Mouse (Mus musculus) embryo, embryonic 9.5 days (tissue): ENCODE data around the gene Cacnb1.

Experiments used
- DNase-seq: peaks from one replicate; pipeline ENCODE4 v3.0.0-alpha.2; 2017; ENCODE audit errors: extremely low spot score

Gene Cacnb1

DNA sequence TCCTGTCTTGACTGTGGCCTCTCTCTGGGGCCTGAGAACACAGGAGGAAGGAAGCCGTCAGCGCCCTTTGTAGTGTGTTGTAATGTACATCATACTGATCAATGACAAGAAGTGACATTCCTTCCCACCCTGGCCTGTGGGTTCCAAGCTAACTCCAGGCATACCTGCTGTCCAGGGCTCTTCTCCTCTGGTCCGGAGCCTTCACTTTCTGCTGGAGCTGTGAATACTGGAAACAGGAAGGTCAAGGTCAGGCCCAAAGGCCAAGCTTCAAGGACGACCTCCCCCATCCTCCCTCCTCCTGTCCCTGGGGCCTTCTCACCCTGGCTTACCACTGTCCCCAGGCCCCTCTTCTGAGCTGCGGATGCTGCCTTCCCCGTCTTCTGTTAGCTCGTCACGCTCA is 18.1 kb upstream of the Cacnb1 start:
- DNase-seq, result no peak

DNA sequence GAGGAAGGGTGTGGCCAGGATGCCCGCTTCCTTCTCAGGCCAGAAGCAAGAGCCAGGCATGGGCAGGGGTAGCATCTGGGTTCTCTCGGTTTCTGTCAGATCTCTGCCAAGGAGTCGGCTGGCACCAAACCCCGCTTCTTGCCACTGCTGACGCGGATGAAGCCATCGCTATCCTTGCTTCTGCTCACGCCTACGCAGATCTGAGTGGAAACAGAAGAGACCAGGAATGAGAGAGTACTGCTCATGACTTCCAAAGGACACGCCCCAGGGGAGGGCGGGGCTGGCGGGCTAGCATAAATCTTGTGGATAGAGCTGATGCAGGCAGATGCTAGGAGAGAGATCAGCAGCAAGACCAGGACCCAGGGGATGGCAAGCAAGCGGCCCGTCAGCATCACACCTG is 15.0 kb upstream of the Cacnb1 start:
- DNase-seq, result no peak

DNA sequence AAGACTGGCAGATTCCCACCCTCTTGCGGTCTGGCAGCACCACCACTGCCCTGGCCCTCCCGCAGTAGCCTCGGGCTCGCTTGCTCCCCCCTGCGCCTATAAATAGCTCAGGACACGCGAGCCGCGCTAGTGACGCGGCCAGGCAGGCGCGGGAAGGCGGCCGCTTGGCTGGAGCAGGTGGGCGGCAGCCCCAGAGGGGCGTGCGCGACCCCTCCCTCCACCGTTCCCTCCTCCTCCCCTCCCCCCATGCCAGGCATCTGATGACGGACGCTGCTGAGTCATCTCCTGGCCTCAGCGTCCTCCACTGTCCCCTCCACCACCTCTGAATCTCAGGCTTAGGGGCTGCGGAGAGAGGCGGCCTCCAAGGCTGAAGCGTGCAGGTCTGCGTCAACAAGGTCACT is 13.1 kb upstream of the Cacnb1 start:
- DNase-seq, result peak; percentile 69

DNA sequence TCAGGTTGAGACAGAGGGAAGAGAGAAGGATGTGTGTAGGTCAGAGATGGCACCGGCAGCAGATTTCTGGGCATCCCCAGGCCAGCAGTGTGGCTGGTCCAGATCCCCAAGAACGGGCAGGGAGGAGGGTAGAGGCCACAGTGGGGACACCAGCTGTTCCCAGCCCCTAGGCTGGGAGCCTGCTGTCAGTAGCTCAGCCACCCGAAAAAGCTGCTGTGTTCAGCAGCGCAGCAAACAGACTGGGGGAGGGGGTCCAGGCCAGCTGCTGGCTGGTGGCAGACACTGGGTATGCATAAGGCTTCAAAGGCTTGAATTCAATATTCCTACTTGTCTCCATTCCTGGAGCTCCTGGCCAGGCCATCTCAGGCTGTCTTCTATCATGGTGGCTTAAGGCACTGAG is 12.0 kb upstream of the Cacnb1 start:
- no peak for DNase-seq

DNA sequence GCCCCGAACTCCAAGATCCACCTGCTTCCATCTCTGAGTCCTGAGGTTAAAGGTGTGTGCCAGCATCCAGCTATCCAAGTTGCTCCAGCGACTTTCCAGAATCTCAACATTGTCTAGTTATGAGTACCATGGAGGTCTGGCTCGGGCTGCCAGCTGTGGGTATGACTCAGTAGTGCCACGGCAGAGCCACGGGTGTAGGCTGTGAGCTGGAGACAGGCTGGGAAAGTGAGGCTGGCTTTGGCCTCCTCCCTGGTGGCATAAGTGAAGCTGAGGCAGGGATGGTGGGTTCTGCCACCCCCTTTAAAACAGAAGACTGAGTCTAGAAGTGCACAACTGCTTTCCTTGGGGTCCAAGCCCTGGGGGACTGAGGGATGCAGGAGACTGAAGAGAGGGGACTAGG is 11.2 kb upstream of the Cacnb1 start:
- no peak for DNase-seq

DNA sequence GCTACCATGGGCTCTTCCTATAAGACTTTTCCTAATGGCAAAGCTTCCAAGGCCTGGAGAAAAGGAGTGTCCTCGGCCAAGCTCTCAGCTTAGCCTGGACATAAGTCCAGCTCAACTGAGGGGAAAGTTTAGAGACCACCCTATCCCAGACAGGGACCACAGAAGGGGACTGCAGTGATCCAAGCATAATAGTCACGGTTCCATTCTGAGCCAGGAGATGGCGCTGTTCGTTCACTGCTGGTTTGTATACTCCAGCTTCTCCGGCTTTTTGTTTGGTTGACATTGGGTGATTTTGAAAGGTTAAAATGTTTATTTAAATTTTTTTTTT is 8.6 kb upstream of the Cacnb1 start:
- DNase-seq, result peak; percentile 84

DNA sequence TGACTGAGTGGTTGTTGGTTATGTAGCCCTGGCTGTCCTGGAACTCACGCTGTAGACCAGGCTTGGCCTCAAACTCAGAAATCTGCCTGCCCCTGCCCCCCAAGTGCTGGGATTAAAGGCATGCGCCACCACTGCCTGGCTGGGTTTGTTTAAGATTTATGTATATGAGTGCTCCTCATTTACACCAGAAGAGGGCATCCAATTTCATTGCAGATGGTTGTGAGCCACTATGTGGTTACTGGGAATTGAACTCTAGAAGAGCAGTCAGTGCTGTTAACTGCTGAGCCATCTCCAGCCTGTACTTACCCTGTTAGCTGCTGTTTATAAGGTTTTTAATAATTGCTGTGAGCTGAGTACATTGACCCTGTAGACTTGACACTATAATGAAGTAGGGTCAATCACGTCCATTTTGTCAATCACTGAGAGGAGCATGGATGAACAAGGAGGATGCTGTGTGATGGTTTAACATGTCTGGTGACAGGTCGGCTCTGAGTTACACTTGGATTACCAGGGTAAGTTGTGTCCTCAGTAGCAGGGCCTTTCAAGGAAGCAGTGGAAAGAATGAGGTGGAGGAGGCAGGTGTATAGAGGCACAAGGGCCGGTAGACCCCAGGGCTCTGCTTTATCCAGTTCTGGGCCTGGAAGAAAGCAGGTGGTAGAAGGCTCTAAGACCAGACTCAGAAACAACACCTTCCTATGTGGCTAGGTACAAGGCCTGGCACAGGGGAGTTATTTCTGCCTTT is 8.0 kb upstream of the Cacnb1 start:
- DNase-seq, result peak; percentile 39

DNA sequence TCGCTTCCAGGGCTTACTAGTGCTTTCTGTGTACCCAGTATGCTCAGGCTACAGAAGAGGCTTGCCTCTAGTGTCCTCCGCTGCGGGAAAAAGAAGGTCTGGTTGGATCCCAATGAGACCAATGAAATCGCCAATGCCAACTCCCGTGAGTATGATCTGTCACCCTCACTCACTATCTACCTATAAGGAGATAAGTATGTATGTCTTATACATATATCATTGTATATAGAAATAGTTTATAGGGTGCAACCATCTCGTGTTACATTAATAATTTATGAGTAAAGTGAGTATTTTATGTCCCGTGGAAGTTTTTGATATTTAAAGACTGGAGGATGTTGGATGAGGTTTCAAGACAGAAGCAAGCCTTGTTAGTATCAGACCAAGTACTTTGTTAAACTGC is 5.0 kb upstream of the Cacnb1 start:
- no peak for DNase-seq

DNA sequence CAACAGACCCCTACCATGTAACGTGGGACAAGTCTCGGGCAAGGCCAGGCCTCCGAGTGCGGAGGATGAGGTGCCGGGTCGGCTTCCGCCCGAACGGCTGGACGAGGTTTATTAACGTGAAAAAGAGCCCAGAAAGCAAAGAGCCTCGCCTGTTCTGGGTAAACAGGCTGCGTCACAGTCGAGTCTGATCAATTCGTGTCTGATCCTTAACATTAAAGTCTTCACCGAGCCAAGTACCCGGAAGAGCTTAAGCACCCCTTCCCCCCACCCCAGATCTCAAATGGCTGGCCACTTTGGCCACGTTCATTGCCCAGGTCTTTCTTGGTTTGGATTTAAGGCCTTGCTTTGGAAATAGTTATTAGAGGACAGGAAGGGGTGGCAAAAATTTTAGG is 4.5 kb upstream of the Cacnb1 start:
- peak; percentile 32 for DNase-seq

DNA sequence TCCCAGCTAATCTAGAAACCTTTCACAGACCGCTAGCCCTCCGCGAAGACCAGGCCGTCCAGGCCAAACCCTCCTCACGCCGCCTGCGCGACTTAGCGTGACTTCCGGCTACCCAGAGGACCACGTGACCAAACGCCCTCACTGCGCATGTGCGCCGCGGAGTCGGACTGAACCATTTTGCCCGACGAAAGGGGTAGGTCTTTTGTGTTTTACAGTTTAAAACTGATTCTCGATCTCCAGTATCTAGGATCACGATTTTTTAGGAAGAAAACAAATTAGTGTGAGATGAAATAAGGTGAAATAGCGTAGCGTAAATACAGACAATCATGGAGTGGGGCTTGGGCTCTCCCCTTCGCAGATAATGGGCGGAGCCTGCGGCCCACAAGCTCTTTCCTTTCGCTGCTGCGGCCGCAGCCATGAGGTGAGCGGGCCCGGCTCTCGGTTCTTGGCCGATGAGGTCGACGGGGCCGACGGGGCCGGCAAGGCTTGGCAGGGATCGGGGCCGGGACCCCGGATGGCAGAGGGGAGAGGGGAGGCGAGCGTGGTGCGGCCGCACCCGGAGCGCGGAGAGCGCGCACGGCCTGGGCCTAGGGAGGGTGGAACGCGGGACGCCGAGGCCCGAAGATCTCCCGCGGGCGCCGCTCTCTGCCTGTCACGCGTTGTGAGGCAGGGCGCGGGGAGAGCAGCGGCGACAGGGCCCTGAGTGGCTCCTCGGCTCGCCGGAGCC is 3.9 kb upstream of the Cacnb1 start, which contains the start of gene Rpl19:
Gene Rpl19, plus strand, starts transcription at position 141 of the 727 bp plus-strand sequence.
- peak; percentile 92 for DNase-seq

DNA sequence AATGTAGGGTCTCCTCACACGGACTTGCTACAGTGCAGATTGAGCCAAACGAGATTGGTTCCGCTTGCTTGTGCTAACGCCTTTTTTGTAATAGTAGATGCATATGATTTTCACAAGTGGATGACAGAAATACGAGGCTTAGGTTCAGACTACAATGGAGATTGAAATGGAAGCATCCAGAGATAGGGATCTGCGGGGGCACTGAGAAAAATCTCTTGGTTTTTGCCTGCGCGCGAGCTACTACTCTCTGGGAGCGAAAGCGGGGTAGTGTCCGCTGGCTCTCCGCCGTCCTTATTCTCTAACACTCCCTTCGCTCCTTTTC is 3.4 kb upstream of the Cacnb1 start:
- no peak for DNase-seq

DNA sequence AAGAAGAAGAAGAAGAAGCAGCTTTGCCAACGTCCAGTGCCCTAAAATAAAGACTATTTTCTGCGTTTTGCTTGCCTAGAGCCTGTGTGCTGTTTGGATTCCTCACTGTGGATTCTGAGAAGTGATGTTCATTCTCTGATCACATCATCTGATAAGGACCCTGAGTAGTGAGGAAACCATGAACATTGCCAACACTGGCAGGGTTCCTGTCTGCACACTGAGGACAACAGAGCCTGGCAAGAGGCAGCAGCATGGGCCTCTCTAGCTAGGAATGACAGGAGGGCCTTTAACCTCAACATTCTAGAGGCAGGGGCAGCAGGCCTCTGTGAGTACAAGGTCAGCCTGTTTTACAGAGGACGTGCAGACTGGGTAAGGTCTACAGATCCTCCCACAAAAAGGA is 1.7 kb upstream of the Cacnb1 start:
- no peak for DNase-seq

DNA sequence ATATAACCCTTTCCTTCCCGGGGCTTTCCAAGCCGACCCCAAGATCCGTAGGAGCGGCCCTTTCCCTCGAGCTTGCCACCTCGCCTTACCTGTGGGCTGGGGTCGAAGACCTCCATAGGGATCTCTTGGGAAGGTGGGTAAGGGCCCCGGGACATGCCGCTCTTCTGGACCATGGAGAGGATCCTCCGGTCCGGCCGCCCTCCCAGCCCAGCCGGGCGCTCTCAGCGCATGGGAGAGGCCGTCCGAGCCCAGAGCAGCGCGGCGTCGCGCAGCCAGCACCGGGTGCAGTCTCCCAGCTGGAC is 630 bp downstream of the Cacnb1 start:
- DNase-seq, result no peak

DNA sequence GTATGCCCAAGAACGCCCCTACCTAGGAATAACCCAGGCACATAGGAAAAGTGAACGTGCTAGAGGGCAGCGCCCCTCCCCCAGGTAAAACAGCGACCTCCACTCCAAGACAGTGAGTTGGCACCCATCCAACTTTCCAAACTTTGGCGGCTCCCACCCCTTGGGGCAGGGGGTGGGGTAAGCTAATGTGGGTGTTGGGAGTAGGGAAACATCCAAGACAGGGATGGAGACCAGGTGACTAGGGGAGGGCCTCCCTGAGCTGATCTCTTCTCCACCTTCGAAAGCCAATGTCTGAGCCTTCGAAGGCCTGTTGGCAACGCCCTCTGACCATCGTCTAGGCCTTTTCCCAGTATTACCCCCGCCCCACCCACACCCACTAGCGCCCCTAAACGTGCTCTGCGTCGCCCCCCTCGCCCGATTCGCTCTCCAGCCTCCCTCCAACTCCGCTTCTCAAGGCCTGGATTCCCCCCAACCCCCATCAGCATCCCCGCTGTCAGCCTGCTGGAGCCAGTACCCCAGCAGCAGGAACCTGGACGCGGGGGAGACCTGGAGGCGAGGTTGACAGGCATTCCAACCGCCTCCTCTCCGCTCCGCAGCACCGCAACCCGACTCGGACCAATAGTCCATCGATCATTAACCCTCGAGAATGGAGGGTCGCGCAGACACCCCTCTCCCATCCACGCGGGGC is 1.1 kb downstream of the Cacnb1 start:
- DNase-seq, result no peak

DNA sequence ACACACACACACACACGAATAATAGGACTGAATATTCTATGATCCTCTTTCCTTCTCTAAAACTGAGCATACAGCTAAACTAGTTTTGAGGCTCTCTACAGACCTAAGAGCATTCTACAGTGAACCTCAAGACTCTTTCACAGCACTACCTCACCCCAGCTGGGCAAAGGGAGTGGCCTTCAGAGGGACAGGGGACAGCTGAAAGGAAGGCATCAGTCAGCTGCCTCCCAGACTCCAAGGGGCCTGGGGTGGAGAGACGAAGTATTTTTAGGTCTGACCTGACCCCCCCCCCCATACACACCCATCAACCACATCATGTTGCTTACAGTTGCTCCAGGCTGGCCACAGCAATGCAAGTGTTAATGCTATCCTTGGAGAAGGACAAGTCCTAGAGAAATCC is 1.7 kb downstream of the Cacnb1 start:
- no peak for DNase-seq

DNA sequence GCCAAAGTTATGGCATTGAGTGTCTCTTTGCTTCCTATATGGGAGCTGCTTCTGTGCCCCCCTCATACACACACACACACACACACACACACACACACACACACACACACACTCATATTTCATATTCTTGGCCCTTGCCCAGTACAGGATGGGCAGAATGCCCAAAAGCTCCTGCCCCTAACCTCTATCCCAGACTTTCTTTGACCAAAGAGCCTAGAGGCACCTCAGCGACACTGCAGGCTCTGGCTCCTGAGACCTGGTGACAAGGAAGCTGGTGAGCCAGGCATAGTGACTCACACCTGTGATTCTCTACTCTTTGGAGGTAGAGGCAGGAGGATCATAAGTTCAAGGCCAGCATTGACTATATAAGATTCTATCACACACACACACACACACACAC is 2.1 kb downstream of the Cacnb1 start:
- DNase-seq, result no peak

DNA sequence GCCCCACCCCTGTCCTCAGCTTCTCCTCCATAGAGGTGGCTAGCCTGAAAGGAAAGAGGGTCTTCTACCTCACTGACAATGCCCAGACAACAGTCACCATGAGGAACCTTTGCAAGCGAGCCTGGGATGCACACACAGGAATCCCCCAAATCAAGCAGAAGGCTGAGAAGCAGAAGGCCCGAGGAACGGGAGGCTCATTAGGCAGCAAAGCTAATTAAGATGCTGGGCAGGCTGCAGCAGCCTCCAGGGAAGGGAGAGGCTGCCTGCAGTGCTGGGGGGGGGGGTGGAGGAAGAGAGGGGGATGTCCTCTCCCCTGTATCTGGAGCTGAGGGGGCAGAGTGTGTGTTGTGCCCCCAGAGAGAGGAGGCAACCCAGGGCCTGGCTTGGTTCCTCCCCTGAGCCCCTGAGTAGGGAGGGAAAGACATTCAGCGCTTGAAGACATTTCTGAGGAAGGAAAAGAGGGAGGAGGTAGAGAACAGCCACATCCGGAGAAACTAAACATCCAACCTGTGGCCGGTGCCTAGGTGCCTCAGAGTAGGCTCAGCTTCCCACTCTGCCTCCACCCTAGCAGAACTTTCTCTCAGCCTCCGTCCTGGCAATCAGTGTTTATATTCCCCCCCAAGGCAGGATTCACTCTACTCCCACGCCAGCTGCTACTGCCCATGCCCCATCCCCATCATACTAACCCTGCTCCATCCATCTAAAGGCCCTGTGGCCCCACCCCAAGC is 2.8 kb downstream of the Cacnb1 start:
- no peak for DNase-seq

DNA sequence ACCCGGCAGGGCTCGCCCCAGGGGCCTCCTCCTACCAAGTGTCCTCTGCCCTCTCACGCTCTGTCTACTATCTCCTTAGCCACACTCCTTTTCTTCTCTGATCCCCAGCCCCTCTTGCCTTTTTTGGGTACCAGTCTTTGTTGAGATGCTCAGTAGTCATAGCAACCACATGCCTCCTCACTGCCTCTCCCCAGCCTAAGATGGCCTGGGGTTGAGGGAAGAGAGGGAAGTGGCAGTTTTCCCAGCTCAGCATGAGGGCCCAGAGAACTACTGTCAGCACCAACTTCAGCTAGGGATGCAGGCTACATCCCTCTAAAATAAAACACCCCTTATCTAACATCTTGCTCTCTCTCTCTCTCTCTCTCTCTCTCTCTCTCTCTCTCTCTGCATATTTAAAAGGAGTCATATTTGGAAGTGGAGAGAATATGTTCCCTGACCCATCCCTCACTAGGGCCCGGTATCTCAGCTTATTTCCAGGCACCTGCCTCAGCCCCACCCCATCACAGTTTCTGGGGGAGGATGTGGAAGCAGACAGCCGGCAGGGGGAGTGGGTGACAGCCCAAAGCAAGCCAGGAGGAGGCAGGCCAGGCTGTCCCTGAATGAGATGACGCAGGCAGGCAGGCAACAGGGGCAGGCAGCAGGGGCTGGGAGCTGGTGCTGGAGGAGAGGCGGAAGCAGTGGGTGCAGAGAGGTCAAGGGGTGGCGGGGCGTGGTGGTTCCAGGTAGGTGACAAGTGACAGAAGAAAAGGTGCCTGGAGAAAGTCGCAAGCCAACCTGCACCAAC is 3.8 kb downstream of the Cacnb1 start:
- DNase-seq, result peak; percentile 47

DNA sequence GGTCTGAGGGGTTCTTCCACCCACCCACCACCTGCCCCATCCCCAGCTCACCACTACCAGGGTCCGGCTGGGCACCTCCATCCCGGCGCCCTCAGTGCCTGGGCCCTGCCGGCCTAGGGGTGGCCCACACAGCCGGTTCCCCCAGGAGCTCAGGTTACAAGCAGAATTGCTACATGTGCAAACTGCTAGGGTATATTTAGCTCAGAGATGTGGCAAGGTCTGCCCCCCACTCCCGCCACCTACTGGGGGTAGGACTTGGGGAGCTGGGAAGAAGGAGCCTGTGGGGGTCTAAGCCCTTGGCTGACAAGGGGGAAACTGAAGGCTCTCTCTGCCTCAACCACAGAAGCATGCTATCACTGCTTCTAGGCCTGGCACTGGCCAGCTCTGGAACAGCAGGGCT is 4.6 kb downstream of the Cacnb1 start:
- no peak for DNase-seq

DNA sequence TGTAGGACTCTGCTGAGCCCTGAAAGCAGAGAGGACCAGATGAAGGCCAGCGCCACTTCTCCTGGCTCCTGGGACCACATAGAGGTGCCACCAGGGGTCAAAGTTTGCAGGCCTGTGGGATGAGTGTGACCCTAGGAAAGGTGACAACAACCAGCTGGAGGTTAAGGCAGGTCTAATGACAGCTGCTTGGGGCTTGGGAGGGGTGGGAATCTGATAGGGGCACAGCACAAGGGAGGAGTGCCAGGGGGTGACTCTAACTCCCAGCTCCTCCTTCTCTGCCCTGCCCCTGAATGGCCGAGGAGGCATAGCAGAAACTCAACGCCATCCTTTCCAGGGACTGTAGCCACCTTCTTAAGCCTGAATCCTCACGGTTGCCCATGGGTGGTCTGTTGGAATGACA is 6.0 kb downstream of the Cacnb1 start:
- DNase-seq, result no peak

DNA sequence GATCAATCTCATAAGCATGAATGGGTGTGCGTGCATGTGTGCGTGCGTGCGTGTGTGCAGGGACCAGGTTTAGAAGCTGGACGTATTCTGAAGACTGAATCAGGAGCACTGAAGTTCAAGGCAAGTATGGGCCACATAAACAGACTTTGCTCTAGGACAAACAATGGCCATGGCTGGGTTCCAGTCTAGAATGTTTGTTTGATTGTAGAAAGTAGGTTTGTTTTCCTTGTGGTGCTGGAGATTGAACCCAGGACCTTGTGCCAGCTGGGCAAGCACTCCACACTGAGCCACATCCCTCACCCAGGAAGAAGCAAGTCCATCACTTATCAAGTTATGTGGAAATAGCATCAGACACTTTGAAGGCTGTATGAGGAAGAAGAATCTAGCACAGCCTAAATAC is 6.7 kb downstream of the Cacnb1 start:
- no peak for DNase-seq

DNA sequence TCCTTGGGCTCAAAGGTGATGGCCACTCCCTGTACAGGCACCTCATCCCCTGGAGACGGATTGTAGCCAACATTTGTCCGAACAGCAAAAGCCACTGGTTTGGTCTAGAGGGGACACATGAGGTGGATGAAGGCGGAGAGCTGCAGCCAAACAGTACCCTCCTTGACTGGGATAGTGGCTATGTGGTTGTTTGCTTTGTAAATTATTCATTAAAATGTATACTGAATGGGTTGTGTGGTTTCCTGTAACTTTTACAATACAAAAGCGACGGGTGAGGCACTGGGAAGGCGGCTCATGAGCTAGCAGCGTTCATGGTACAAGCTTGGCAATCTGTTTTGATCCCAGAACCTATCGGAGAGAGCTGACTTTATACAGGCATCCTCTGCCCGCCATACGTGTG is 10.0 kb downstream of the Cacnb1 start:
- DNase-seq, result no peak
